Mouse (Mus musculus): ENCODE data around the gene Tox4. TPM values are rescaled to one million over a fixed set of nuclear protein-coding genes. Genes with fewer than 3 reads are reported as not detected.
A peak's percentile ranks its signal among the peaks of the same experiment; 100 is the strongest.
"Not testable (repeated sequence)": the region's sequence is repeated elsewhere in the genome, so short reads cannot be mapped to it uniquely, and the experiment has no call there.

Tox4 gene
- polyA plus RNA-seq, 1 experiment from 2014 or later: 36.9 TPM

- Histone ChIP-seq H3K9ac (ENCODE audit: low read depth, low read length) (peak within 1 kb of the TSS; percentile 74), H3K9me3 (ENCODE audit: control insufficient read depth, low read length) (no peaks in the 10 kb centered on the region), H3K36me3 (ENCODE audit: control insufficient read depth, insufficient read depth, low read length) (peaks cover 22% of the 10 kb centered on the region), H3K27ac (replicated peaks; ENCODE audit: low read depth, low read length) (peak within 1 kb of the TSS; percentile 95), H3K4me1 (ENCODE audit: control insufficient read depth, insufficient read depth, low read length) (peaks cover 4% of the 10 kb centered on the region; the same call in 1 of the 2 replicates), H3K4me2 (ENCODE audit: low read depth, low read length) (peak within 1 kb of the TSS; percentile 82), H3K27me3 (replicated peaks; ENCODE audit: control insufficient read depth, insufficient read depth, low read length) (no peaks in the 10 kb centered on the region), H3K4me3 (ENCODE audit: low read depth, low read length) (peak within 1 kb of the TSS; percentile 75)
- DNase-seq (ENCODE audit: low spot score) (peak; percentile 99), ATAC-seq (ENCODE audit: low read depth) (peak; percentile 96)
- WGBS: under 1% methylated on average over 44 of the region's 46 CpGs
Measured at GRCm38 (mm10) chr14:52304644-52305271, 25.8 kb downstream of the Tox4 start, which contains the start of gene Mettl3. Mettl3 (minus strand) TSS chr14:52305128.

DNA sequence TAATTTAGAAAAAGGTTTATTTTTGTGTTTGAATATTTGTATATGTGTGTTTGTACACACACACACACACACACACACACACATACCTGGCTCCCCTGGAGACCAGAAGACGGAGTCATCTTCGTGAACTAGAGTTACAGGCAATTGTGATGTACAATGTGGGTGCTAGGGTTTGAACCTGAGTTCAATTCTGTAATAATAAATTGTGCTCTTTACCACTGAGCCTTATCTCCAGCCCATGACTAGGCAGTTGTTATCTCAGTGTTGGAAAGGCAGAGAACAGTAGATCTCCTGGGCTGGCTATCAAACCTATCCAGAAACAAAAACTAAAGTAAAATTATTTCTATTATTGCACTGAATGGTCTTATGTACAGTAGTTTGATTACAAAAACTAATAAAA, 27.2 kb downstream of the Tox4 start:
- Histone ChIP-seq H3K9ac (ENCODE audit: low read depth, low read length) (no peak overlapping the region), H3K27ac (replicated peaks; ENCODE audit: low read depth, low read length) (no peak overlapping the region), H3K27me3 (replicated peaks; ENCODE audit: control insufficient read depth, insufficient read depth, low read length) (no peaks in the 10 kb centered on the region), H3K4me2 (ENCODE audit: low read depth, low read length) (no peak overlapping the region), H3K36me3 (ENCODE audit: control insufficient read depth, insufficient read depth, low read length) (peaks cover 23% of the 10 kb centered on the region), H3K9me3 (ENCODE audit: control insufficient read depth, low read length) (0 out of 2 replicates have a peak, but pooled peaks cover 4% of the 10 kb centered on the region), H3K4me3 (ENCODE audit: low read depth, low read length) (no peak overlapping the region), H3K4me1 (ENCODE audit: control insufficient read depth, insufficient read depth, low read length) (peaks cover 4% of the 10 kb centered on the region; the same call in 1 of the 2 replicates)
- ATAC-seq (ENCODE audit: low read depth) (no peak), DNase-seq (ENCODE audit: low spot score) (no peak)
- WGBS: 90% methylated on average over 2 of the region's 2 CpGs

DNA sequence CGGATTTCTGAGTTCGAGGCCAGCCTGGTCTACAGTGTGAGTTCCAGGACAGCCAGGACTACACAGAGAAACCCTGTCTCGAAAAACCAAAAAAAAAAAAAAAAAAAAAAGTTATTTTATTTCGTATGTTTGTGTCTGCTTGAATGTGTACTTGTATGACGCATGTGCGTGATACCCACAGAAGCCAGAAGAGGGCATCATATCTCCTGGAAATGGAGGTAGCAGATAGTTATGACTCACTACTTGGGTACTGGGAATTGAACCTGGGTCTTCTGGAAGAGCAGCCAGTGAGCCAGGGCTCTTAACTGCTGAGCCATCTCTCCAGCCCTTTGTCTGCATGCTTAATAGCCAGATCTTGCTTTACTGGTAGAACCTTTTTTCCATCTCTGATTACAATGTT, 31.4 kb downstream of the Tox4 start:
- H3K4me1 ChIP-seq (ENCODE audit: control insufficient read depth, insufficient read depth, low read length); H3K4me2 ChIP-seq (ENCODE audit: low read depth, low read length); H3K4me3 ChIP-seq (ENCODE audit: low read depth, low read length); H3K9me3 ChIP-seq (ENCODE audit: control insufficient read depth, low read length); DNase-seq (ENCODE audit: low spot score); H3K9ac ChIP-seq (ENCODE audit: low read depth, low read length); ATAC-seq (ENCODE audit: low read depth); H3K27me3 ChIP-seq (replicated peaks; ENCODE audit: control insufficient read depth, insufficient read depth, low read length); H3K27ac ChIP-seq (replicated peaks; ENCODE audit: low read depth, low read length): not testable (repeated sequence)
- H3K36me3 ChIP-seq (ENCODE audit: control insufficient read depth, insufficient read depth, low read length): peaks cover 60% of the 10 kb centered on the region
- whole genome bisulfite sequencing: 92% methylated on average over 5 of the region's 6 CpGs

GRCm38 (mm10) chr14:52310906-52311305, 32.0 kb downstream of the Tox4 start:
- Histone ChIP-seq H3K9ac (ENCODE audit: low read depth, low read length) (no peak overlapping the region), H3K4me3 (ENCODE audit: low read depth, low read length) (no peak overlapping the region), H3K4me1 (ENCODE audit: control insufficient read depth, insufficient read depth, low read length) (peaks cover 9% of the 10 kb centered on the region; the same call in 1 of the 2 replicates), H3K27me3 (replicated peaks; ENCODE audit: control insufficient read depth, insufficient read depth, low read length) (no peaks in the 10 kb centered on the region), H3K4me2 (ENCODE audit: low read depth, low read length) (no peak overlapping the region), H3K36me3 (ENCODE audit: control insufficient read depth, insufficient read depth, low read length) (peaks cover 60% of the 10 kb centered on the region), H3K27ac (replicated peaks; ENCODE audit: low read depth, low read length) (no peak overlapping the region), H3K9me3 (ENCODE audit: control insufficient read depth, low read length) (0 out of 2 replicates have a peak, but pooled peaks cover 4% of the 10 kb centered on the region)
- 96% methylated on average over 2 of the region's 2 CpGs for WGBS
- ATAC-seq (ENCODE audit: low read depth) (no peak), DNase-seq (ENCODE audit: low spot score) (no peak)

- Histone ChIP-seq H3K27me3 (replicated peaks; ENCODE audit: control insufficient read depth, insufficient read depth, low read length) (no peaks in the 10 kb centered on the region), H3K27ac (replicated peaks; ENCODE audit: low read depth, low read length) (no peak overlapping the region), H3K36me3 (ENCODE audit: control insufficient read depth, insufficient read depth, low read length) (peaks cover 53% of the 10 kb centered on the region), H3K4me1 (ENCODE audit: control insufficient read depth, insufficient read depth, low read length) (peaks cover 15% of the 10 kb centered on the region; the same call in 1 of the 2 replicates), H3K9ac (ENCODE audit: low read depth, low read length) (no peak overlapping the region), H3K9me3 (ENCODE audit: control insufficient read depth, low read length) (0 out of 2 replicates have a peak, but pooled peaks cover 4% of the 10 kb centered on the region), H3K4me3 (ENCODE audit: low read depth, low read length) (no peak overlapping the region), H3K4me2 (ENCODE audit: low read depth, low read length) (peak overlapping the region; percentile 64; the same call in 1 of the 2 replicates)
- WGBS: 82% methylated on average over 26 of the region's 26 CpGs
- DNase-seq (ENCODE audit: low spot score) (no peak), ATAC-seq (ENCODE audit: low read depth) (no peak)
Measured at GRCm38 (mm10) chr14:52313931-52314807, 35.2 kb downstream of the Tox4 start.

GRCm38 (mm10) chr14:52314808-52315150, 35.8 kb downstream of the Tox4 start:
- 54% methylated on average over 7 of the region's 8 CpGs for WGBS
- Histone ChIP-seq H3K4me1 (ENCODE audit: control insufficient read depth, insufficient read depth, low read length) (peaks cover 15% of the 10 kb centered on the region; the same call in 1 of the 2 replicates), H3K9me3 (ENCODE audit: control insufficient read depth, low read length) (0 out of 2 replicates have a peak, but pooled peaks cover 4% of the 10 kb centered on the region), H3K4me3 (ENCODE audit: low read depth, low read length) (peak overlapping the region; percentile 77), H3K9ac (ENCODE audit: low read depth, low read length) (peak overlapping the region; percentile 92), H3K36me3 (ENCODE audit: control insufficient read depth, insufficient read depth, low read length) (peaks cover 47% of the 10 kb centered on the region), H3K27ac (replicated peaks; ENCODE audit: low read depth, low read length) (no peak overlapping the region), H3K27me3 (replicated peaks; ENCODE audit: control insufficient read depth, insufficient read depth, low read length) (no peaks in the 10 kb centered on the region), H3K4me2 (ENCODE audit: low read depth, low read length) (peak overlapping the region; percentile 64)
- no peak for DNase-seq (ENCODE audit: low spot score)
- no peak; the same call in 1 of the 2 replicates for ATAC-seq (ENCODE audit: low read depth)

DNA sequence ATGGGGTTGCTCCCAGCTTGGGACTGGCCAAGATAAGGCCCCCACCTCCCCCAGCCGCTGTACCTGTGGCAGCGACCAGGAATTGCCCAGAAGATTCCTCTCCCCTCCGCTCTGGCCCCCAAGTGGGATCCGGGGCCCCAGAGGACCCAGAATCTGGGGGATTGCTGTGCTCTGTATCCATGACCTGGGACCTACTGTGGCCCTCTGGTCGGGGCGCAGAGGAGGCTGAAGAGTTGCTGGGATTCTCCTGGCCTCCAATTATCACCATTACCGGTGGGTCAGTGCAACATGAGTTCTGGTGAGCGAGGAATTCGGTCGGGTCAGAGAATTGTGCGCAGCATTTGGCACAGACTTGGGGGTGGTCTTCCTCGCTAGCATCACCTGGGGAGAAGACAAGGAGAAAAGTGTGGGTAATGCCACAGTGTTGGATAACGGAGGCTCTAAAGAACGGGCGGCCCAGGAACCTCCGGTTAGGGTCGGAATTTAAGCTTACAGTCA, 36.4 kb downstream of the Tox4 start:
- ATAC-seq (ENCODE audit: low read depth) (no peak), DNase-seq (ENCODE audit: low spot score) (no peak)
- H3K27me3 ChIP-seq (replicated peaks; ENCODE audit: control insufficient read depth, insufficient read depth, low read length): no peaks in the 10 kb centered on the region
- 2% methylated on average over 15 of the region's 17 CpGs for whole genome bisulfite sequencing
- H3K4me1 ChIP-seq (ENCODE audit: control insufficient read depth, insufficient read depth, low read length): peaks cover 15% of the 10 kb centered on the region; the same call in 1 of the 2 replicates
- H3K36me3 ChIP-seq (ENCODE audit: control insufficient read depth, insufficient read depth, low read length): peaks cover 44% of the 10 kb centered on the region
- peak overlapping the region; percentile 77 for H3K4me3 ChIP-seq (ENCODE audit: low read depth, low read length)
- peak overlapping the region; percentile 64 for H3K4me2 ChIP-seq (ENCODE audit: low read depth, low read length)
- 0 out of 2 replicates have a peak, but pooled peaks cover 4% of the 10 kb centered on the region for H3K9me3 ChIP-seq (ENCODE audit: control insufficient read depth, low read length)
- peak overlapping the region; percentile 92 for H3K27ac ChIP-seq (replicated peaks; ENCODE audit: low read depth, low read length)
- peak overlapping the region; percentile 92 for H3K9ac ChIP-seq (ENCODE audit: low read depth, low read length)

DNA sequence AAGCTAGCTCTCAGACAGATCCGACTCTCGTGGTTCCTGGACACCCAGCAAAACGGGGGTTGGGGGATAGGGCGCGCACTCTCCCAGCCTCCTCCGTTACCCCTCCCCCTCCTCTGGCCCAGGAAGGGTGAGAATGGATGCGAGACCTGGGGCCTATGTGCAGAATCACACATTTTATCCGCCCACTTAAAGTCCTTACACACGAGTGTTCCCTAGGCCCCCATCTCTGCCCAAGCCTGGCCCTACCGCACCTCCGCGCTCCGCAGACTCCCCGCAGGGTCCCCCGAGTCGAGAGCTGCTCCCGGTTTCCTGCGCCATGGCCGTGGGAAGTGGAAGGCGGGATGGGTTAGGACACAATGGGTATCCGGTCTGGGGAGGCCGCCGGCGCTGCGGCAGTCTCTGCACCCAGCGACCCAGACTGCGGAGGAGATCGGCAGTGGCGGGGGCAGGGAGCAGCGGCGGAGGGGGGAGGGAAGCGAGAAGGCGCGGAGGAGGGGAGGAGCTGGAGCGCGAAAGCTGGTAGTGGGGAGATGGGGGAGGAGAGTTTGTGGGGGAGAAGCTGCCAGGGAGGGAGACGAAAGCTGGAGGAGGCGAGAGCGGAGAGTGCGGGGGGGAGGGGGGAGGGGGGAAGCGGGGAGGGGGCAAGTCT, 37.0 kb downstream of the Tox4 start:
- peak overlapping the region; percentile 77 for H3K4me3 ChIP-seq (ENCODE audit: low read depth, low read length)
- H3K27ac ChIP-seq (replicated peaks; ENCODE audit: low read depth, low read length): peak overlapping the region; percentile 92
- H3K27me3 ChIP-seq (replicated peaks; ENCODE audit: control insufficient read depth, insufficient read depth, low read length): no peaks in the 10 kb centered on the region
- ATAC-seq (ENCODE audit: low read depth): peak; percentile 81
- H3K9me3 ChIP-seq (ENCODE audit: control insufficient read depth, low read length): no peaks in the 10 kb centered on the region
- WGBS: under 1% methylated on average over 29 of the region's 41 CpGs
- peaks cover 38% of the 10 kb centered on the region for H3K36me3 ChIP-seq (ENCODE audit: control insufficient read depth, insufficient read depth, low read length)
- peak; percentile 92 for DNase-seq (ENCODE audit: low spot score)
- H3K4me2 ChIP-seq (ENCODE audit: low read depth, low read length): peak overlapping the region; percentile 64
- H3K4me1 ChIP-seq (ENCODE audit: control insufficient read depth, insufficient read depth, low read length): peaks cover 15% of the 10 kb centered on the region; the same call in 1 of the 2 replicates
- peak overlapping the region; percentile 92 for H3K9ac ChIP-seq (ENCODE audit: low read depth, low read length)
